Mouse (Mus musculus): ENCODE measurements around the gene Krtap31-2. TPM values are rescaled to one million over a fixed set of nuclear protein-coding genes. Genes with fewer than 3 reads are reported as not detected.

The Krtap31-2 gene
- polyA plus RNA-seq, 1 experiment from 2014 or later, result not detected

Other genes starting within 250 kb of the Krtap31-2 start
- not detected in 2 replicates for gene Gm14190, start 245.6 kb upstream of the Krtap31-2 start, polyA plus RNA-seq (2015; fragmentation: Nextera tagmentation; extraction: Ambion mirVana)
- gene Gm14180, start 202.0 kb upstream of the Krtap31-2 start, polyA plus RNA-seq (2015; fragmentation: Nextera tagmentation; extraction: Ambion mirVana), result not detected in 2 replicates
- gene Gm11595, start 163.4 kb upstream of the Krtap31-2 start, polyA plus RNA-seq (2015; fragmentation: Nextera tagmentation; extraction: Ambion mirVana), result not detected in 2 replicates
- gene Krtap4-8, start 155.6 kb upstream of the Krtap31-2 start, polyA plus RNA-seq (2015; fragmentation: Nextera tagmentation; extraction: Ambion mirVana), result not detected in 2 replicates
- gene Krtap4-9, start 151.1 kb upstream of the Krtap31-2 start, polyA plus RNA-seq (2015; fragmentation: Nextera tagmentation; extraction: Ambion mirVana), result not detected in 2 replicates
- gene Gm11596, start 142.8 kb upstream of the Krtap31-2 start, polyA plus RNA-seq (2015; fragmentation: Nextera tagmentation; extraction: Ambion mirVana), result not detected in 2 replicates
- gene Gm11569, start 137.4 kb upstream of the Krtap31-2 start, polyA plus RNA-seq (2015; fragmentation: Nextera tagmentation; extraction: Ambion mirVana), result not detected in 2 replicates
- gene Gm11554, start 131.8 kb upstream of the Krtap31-2 start, polyA plus RNA-seq (2015; fragmentation: Nextera tagmentation; extraction: Ambion mirVana), result not detected in 2 replicates
- gene Krtap4-13, start 126.4 kb upstream of the Krtap31-2 start, polyA plus RNA-seq (2015; fragmentation: Nextera tagmentation; extraction: Ambion mirVana), result not detected in 2 replicates
- not detected in 2 replicates for gene Gm11564, start 120.6 kb upstream of the Krtap31-2 start, polyA plus RNA-seq (2015; fragmentation: Nextera tagmentation; extraction: Ambion mirVana)
- not detected in 2 replicates for gene 2300003K06Rik, start 98.2 kb upstream of the Krtap31-2 start, polyA plus RNA-seq (2015; fragmentation: Nextera tagmentation; extraction: Ambion mirVana)
- not detected in 2 replicates for gene Krtap4-16, start 84.7 kb upstream of the Krtap31-2 start, polyA plus RNA-seq (2015; fragmentation: Nextera tagmentation; extraction: Ambion mirVana)
- gene Gm11568, start 78.4 kb upstream of the Krtap31-2 start, polyA plus RNA-seq (2015; fragmentation: Nextera tagmentation; extraction: Ambion mirVana), result not detected in 2 replicates
- gene Gm11559, start 71.8 kb upstream of the Krtap31-2 start, polyA plus RNA-seq (2015; fragmentation: Nextera tagmentation; extraction: Ambion mirVana), result not detected in 2 replicates
- gene Krtap9-1, start 62.9 kb upstream of the Krtap31-2 start, polyA plus RNA-seq (2015; fragmentation: Nextera tagmentation; extraction: Ambion mirVana), result not detected in 2 replicates
- not detected in 2 replicates for gene Gm11567, start 57.1 kb upstream of the Krtap31-2 start, polyA plus RNA-seq (2015; fragmentation: Nextera tagmentation; extraction: Ambion mirVana)
- gene Krtap31-1, start 28.4 kb upstream of the Krtap31-2 start, polyA plus RNA-seq (2015; fragmentation: Nextera tagmentation; extraction: Ambion mirVana), result not detected in 2 replicates
- gene Gm11565, start 21.5 kb upstream of the Krtap31-2 start, polyA plus RNA-seq (2015; fragmentation: Nextera tagmentation; extraction: Ambion mirVana), result not detected in 2 replicates
- gene Krtap9-5, start 12.2 kb downstream of the Krtap31-2 start, polyA plus RNA-seq (2015; fragmentation: Nextera tagmentation; extraction: Ambion mirVana), result not detected in 2 replicates
- not detected in 2 replicates for gene Krtap29-1, start 42.8 kb downstream of the Krtap31-2 start, polyA plus RNA-seq (2015; fragmentation: Nextera tagmentation; extraction: Ambion mirVana)
- not detected in 2 replicates for gene Krtap16-1, start 50.3 kb downstream of the Krtap31-2 start, polyA plus RNA-seq (2015; fragmentation: Nextera tagmentation; extraction: Ambion mirVana)
- gene Krtap17-1, start 57.7 kb downstream of the Krtap31-2 start, polyA plus RNA-seq (2015; fragmentation: Nextera tagmentation; extraction: Ambion mirVana), result 0.26 TPM in 1 of 2 replicates, not detected in the other
- gene Krt33a, start 79.9 kb downstream of the Krtap31-2 start, polyA plus RNA-seq (2015; fragmentation: Nextera tagmentation; extraction: Ambion mirVana), result not detected in 2 replicates
- gene Krt33b, start 93.6 kb downstream of the Krtap31-2 start, polyA plus RNA-seq (2015; fragmentation: Nextera tagmentation; extraction: Ambion mirVana), result 0.09 TPM in 1 of 2 replicates, not detected in the other
- gene Krt34, start 105.3 kb downstream of the Krtap31-2 start, polyA plus RNA-seq (2015; fragmentation: Nextera tagmentation; extraction: Ambion mirVana), result not detected in 2 replicates
- gene Krt31, start 114.3 kb downstream of the Krtap31-2 start, polyA plus RNA-seq (2015; fragmentation: Nextera tagmentation; extraction: Ambion mirVana), result not detected in 2 replicates
- gene Krt32, start 151.9 kb downstream of the Krtap31-2 start, polyA plus RNA-seq (2015; fragmentation: Nextera tagmentation; extraction: Ambion mirVana), result 0.11 TPM in 1 of 2 replicates, not detected in the other
- not detected in 2 replicates for gene Krt35, start 159.9 kb downstream of the Krtap31-2 start, polyA plus RNA-seq (2015; fragmentation: Nextera tagmentation; extraction: Ambion mirVana)
- not detected in 2 replicates for gene Krt36, start 169.3 kb downstream of the Krtap31-2 start, polyA plus RNA-seq (2015; fragmentation: Nextera tagmentation; extraction: Ambion mirVana)
- gene Krt13, start 185.3 kb downstream of the Krtap31-2 start, polyA plus RNA-seq (2015; fragmentation: Nextera tagmentation; extraction: Ambion mirVana), result 0.50 and 0.58 TPM in 2 replicates
- 4.7 and 5.9 TPM in 2 replicates for gene Krt15, start 199.6 kb downstream of the Krtap31-2 start, polyA plus RNA-seq (2015; fragmentation: Nextera tagmentation; extraction: Ambion mirVana)
- gene Krt19, start 212.4 kb downstream of the Krtap31-2 start, polyA plus RNA-seq (2015; fragmentation: Nextera tagmentation; extraction: Ambion mirVana), result 743 and 782 TPM in 2 replicates